Mouse (Mus musculus): ENCODE measurements around the gene Reep3. TPM values are rescaled to one million over a fixed set of nuclear protein-coding genes. Genes with fewer than 3 reads are reported as not detected.

Gene Reep3
- total RNA-seq, 2 experiments from 2014 or later = 44.7 to 46.3 TPM

- DNase-seq = no peak
Observed at GRCm38 (mm10) chr10:67083446-67084166, 13.1 kb downstream of the Reep3 start.

- no peak for DNase-seq
Observed at GRCm38 (mm10) chr10:67082531-67082930, 14.2 kb downstream of the Reep3 start.

- no peak for DNase-seq
Observed at GRCm38 (mm10) chr10:67081206-67082007, 15.3 kb downstream of the Reep3 start.

- no peak for DNase-seq
Observed at GRCm38 (mm10) chr10:67079030-67079429, 17.7 kb downstream of the Reep3 start.

DNA sequence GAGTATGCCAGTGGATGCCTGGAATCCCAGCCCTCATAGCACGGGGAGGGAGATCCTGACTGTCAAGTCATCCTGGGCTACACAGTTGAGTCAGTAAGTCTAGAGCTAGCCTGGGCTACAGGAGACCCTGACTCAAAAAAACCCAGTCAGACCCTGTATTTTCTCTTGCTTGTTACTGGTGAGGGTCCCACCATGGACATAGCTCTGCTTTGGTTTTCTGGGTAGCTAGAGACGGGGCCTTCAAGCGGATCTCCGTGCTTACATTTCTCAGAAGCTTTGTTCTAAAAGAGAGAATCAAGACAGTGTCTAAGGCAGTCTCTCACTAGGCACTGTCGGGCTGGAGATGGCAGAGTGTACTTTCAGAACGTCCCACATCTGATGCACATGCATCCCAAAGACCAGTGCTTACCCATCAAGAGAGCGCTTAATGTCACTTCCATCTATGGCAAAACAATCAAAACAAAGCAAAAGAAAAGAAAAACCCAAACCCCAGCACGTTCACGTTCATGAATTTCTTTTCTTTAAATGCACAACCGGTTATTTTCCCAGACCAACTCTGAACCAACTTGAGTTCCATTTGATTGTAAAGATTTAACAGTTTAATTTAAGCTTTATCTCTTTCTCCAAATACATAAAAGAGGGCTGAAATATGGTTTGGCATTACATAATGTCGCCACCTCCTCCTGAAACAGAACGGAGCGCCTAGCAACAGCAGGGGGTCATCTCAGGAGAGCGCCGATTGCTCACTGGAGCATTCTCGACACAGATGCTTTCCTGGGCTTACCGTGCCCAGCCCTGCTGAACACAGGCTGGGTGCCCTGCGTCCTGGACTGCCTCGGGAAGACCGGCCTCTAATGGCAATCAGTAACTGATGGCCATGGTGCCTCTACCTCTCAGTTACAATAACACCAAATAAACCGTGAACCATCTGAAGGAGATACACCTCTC is 20.5 kb downstream of the Reep3 start:
- DNase-seq = peak in 1 of 2 experiments; percentile 21

- DNase-seq = no peak
Observed at GRCm38 (mm10) chr10:67073577-67073976, 23.2 kb downstream of the Reep3 start.

GRCm38 (mm10) chr10:67072600-67072999 is 24.1 kb downstream of the Reep3 start:
- DNase-seq = no peak

GRCm38 (mm10) chr10:67071884-67072283 is 24.9 kb downstream of the Reep3 start:
- DNase-seq = no peak

- no peak for DNase-seq
Observed at GRCm38 (mm10) chr10:67071389-67071788, 25.4 kb downstream of the Reep3 start.

- DNase-seq = no peak
Observed at GRCm38 (mm10) chr10:67069013-67069412, 27.7 kb downstream of the Reep3 start.

DNA sequence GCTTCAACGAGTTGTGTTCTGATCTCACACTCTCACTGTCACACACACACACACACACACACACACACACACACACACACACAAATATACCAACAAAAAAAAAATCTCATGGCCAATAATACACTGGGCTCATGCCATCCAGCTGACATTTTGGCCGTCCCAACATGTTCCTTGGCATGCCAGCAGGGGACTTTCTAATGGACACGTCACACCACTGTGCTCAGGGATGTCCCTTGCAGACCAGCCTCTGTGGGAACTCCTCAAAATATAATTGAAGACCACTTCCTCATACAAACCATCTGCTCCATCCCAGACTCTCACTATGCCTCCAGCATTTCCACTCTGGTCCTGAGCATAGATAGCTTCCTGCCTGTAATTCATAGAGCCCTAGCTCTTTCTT is 30.3 kb downstream of the Reep3 start:
- no peak for DNase-seq

- no peak for DNase-seq
Observed at GRCm38 (mm10) chr10:67065927-67066326, 30.8 kb downstream of the Reep3 start.

GRCm38 (mm10) chr10:67065277-67065887 is 31.4 kb downstream of the Reep3 start:
- DNase-seq = no peak

GRCm38 (mm10) chr10:67061823-67062222 is 34.9 kb downstream of the Reep3 start:
- DNase-seq = no peak

DNA sequence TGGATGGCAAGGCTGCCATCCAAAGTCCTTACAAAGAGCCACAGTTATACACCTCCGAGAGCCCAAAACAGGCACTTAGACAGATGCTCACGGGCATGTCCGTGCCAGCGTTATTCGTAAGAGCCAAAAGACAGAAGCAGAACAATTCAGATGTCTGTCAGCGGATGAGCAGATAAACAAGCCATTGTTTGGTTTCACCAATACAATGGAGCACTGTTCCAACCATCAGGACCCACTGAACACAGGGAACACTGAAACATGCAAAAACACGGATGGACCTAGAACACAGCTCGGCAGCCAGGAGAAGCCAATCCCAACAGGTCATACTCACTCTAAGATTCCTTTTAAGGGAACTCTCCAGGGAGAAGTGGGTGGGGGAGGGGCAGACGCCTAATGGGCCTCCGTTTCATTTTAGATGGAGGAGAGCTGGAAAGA is 35.4 kb downstream of the Reep3 start:
- no peak for DNase-seq

DNA sequence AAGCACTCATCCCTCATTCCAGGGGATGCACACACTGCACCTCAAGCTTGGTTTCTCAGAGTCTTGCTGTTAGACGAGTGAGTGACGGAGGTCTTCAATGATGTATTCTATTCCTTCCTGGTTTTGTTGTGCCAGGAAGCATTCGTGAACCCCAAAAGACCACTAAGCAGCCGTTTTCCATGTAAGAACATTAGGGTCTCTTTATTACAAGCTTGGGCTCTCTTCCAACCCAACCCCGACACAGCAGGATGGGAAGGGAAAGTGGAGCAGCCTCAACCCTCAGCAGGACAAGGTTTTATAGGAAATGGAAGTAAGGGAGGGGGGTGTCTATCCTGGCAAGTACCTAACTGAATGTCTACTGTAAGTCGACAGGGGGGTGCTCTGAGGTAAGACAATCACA is 38.0 kb downstream of the Reep3 start:
- DNase-seq = no peak

- DNase-seq = peak in 1 of 2 experiments; percentile 54
Observed at GRCm38 (mm10) chr10:67058297-67058696, 38.4 kb downstream of the Reep3 start.

- DNase-seq = no peak
Observed at GRCm38 (mm10) chr10:67057696-67058095, 39.0 kb downstream of the Reep3 start.

- no peak for DNase-seq
Observed at GRCm38 (mm10) chr10:67057208-67057607, 39.5 kb downstream of the Reep3 start.

- no peak for DNase-seq
Observed at GRCm38 (mm10) chr10:67055867-67056856, 40.6 kb downstream of the Reep3 start.

DNA sequence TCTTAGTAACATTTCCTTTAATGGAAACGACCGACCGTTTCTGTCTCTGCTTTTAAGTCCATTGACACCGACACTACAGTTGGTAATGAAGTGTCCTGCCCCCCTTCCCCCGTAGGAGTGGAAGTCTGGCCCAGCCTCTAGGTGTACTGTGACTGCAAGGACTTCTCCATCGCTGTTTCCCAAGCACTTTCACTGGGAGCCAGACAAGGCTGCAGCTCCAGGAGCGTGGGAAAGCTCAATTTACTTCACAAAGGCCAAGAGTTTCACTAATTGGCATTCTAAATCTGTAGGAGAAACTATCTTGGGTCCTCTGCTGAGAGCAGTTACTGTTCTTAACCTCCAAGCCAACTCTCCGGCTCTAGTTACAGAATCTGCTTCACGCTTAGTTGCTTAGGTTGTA is 43.3 kb downstream of the Reep3 start:
- no peak for DNase-seq
